Mouse (Mus musculus): ENCODE results near the gene Npas2. TPM values are rescaled to one million over a fixed set of nuclear protein-coding genes. Genes with fewer than 3 reads are reported as not detected.

The Npas2 gene
- total and polyA plus RNA-seq, 3 experiments, result not detected

DNA sequence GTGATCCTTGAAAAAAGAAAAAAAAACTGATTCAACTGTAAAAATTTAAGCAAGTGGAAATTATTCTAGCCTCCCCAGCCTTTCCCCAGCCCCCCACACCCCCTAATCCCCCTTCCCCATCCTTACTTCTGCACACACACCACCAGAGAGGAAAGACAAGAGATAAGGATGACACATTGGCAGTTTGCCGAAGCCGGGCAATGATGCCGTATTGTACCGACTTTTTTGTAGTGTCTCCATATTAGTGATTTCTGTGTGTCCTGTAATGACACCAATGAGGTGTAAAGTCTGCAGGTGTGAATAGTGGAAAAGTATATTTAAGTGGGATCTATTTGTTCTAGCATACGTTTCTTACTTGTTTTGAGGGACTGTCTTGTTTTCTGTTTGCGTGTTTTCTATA is 146.6 kb downstream of the Npas2 start:
- peak; percentile 68 for DNase-seq (ENCODE audit: low read depth, low spot score)
- Histone ChIP-seq H3K27ac (ENCODE audit: control insufficient read depth, low read depth, low read length) (no peak overlapping the region), H3K9ac (ENCODE audit: control insufficient read depth, low read depth, low read length, poor library complexity, severe bottlenecking) (no peak overlapping the region), H3K79me2 (ENCODE audit: control insufficient read depth, insufficient read depth, low read length, poor library complexity) (no peaks in the 10 kb centered on the region), H3K27me3 (ENCODE audit: control insufficient read depth in 1 of 2, insufficient read depth in 2 of 2, low read length in 2 of 2) (peaks cover 4 to 8% of the 10 kb centered on the region in 2 experiments; a peak in 3 of 4 replicates), H3K36me3 (ENCODE audit: control insufficient read depth in 1 of 2, insufficient read depth in 2 of 2, low read length in 2 of 2) (peaks cover 0 to 7% of the 10 kb centered on the region in 2 experiments; a peak in 2 of 4 replicates), H3K4me1 (ENCODE audit: control insufficient read depth in 1 of 2, insufficient read depth in 2 of 2, low read length in 2 of 2) (peaks cover 0 to 7% of the 10 kb centered on the region in 2 experiments; a peak in 2 of 4 replicates), H3K4me3 (ENCODE audit: control insufficient read depth in 1 of 2, insufficient read depth in 1 of 2, low read depth in 2 of 2, low read length in 2 of 2) (no peak overlapping the region), H3K9me3 (replicated peaks; ENCODE audit: insufficient read depth, low read length) (no peaks in the 10 kb centered on the region)
- no peak for TF ChIP-seq RAD21 (IDR thresholded peaks at IDR 0.05; ENCODE audit: low read depth, low read length)
- peak; percentile 26; the same call in 1 of the 2 replicates for TF ChIP-seq GATA1 (IDR thresholded peaks at IDR 0.05; ENCODE audit: low read depth, low read length)
- no peak for TF ChIP-seq MAX (IDR thresholded peaks at IDR 0.05; ENCODE audit: low read length)

DNA sequence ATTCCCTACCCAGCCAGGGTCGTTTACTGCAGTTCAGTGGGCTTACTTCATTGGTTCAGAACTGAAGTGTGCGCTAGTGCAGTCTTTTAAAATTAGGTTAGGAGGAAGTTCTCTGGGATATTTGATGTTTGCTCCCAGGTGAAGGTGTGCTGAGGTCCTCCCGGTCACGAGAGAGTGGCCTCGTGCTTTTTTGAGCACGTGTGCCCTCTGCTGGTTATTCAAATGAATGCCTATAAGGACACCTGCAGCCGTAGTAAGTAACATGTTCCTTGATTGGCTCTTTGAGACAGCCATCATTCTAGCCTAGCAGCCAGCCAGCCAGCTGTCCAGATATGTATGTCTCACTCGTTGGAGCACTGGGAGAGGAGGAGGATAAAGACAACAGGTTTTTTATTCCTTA is 147.1 kb downstream of the Npas2 start:
- TF ChIP-seq MXI1 (IDR thresholded peaks at IDR 0.05; ENCODE audit: low read depth, low read length) (no peak), SMC3 (IDR thresholded peaks at IDR 0.05; ENCODE audit: low read depth, low read length) (peak; percentile 58), POLR2A (IDR thresholded peaks at IDR 0.05; ENCODE audit: control insufficient read depth in 1 of 2, insufficient read depth in 1 of 2, low read depth in 1 of 2, low read length in 2 of 2, poor library complexity in 1 of 2) (no peak), CTCF (IDR thresholded peaks at IDR 0.05 in 2 of 3, conservative IDR thresholded peaks at IDR 0.05 in 1 of 3; ENCODE audit: control insufficient read depth in 1 of 3, insufficient read depth in 1 of 3, low read depth in 2 of 3, low read length in 3 of 3, poor library complexity in 1 of 3, severe bottlenecking in 1 of 3) (peak; percentile 27 to 55 (median 47); a peak in 4 of 6 replicates), ZKSCAN1 (IDR thresholded peaks at IDR 0.05; ENCODE audit: low read depth, low read length) (no peak), JUND (IDR thresholded peaks at IDR 0.05; ENCODE audit: low read depth, low read length) (no peak), MAX (IDR thresholded peaks at IDR 0.05; ENCODE audit: low read length) (peak; percentile 77), BHLHE40 (IDR thresholded peaks at IDR 0.05; ENCODE audit: borderline replicate concordance, low read depth, low read length) (no peak; the same call in 1 of the 2 replicates), HCFC1 (IDR thresholded peaks at IDR 0.05; ENCODE audit: low read depth, low read length) (no peak), RAD21 (IDR thresholded peaks at IDR 0.05; ENCODE audit: low read depth, low read length) (peak; percentile 49), UBTF (IDR thresholded peaks at IDR 0.05; ENCODE audit: borderline replicate concordance, insufficient read depth, low read depth, low read length) (no peak), TBP (IDR thresholded peaks at IDR 0.05; ENCODE audit: low read depth, low read length) (no peak), TCF12 (IDR thresholded peaks at IDR 0.05; ENCODE audit: low read depth, low read length) (no peak)
- H3K27ac ChIP-seq (ENCODE audit: control insufficient read depth, low read depth, low read length), result no peak overlapping the region
- peaks cover 0 to 7% of the 10 kb centered on the region in 2 experiments; a peak in 2 of 4 replicates for H3K4me1 ChIP-seq (ENCODE audit: control insufficient read depth in 1 of 2, insufficient read depth in 2 of 2, low read length in 2 of 2)
- peaks cover 4 to 6% of the 10 kb centered on the region in 2 experiments; a peak in 3 of 4 replicates for H3K27me3 ChIP-seq (ENCODE audit: control insufficient read depth in 1 of 2, insufficient read depth in 2 of 2, low read length in 2 of 2)
- no peak overlapping the region for H3K4me3 ChIP-seq (ENCODE audit: control insufficient read depth in 1 of 2, insufficient read depth in 1 of 2, low read depth in 2 of 2, low read length in 2 of 2)
- H3K9me3 ChIP-seq (replicated peaks; ENCODE audit: insufficient read depth, low read length), result no peaks in the 10 kb centered on the region
- peak; percentile 53 for DNase-seq (ENCODE audit: low read depth, low spot score)
- peaks cover 0 to 7% of the 10 kb centered on the region in 2 experiments; a peak in 2 of 4 replicates for H3K36me3 ChIP-seq (ENCODE audit: control insufficient read depth in 1 of 2, insufficient read depth in 2 of 2, low read length in 2 of 2)
- H3K79me2 ChIP-seq (ENCODE audit: control insufficient read depth, insufficient read depth, low read length, poor library complexity), result no peaks in the 10 kb centered on the region
- H3K9ac ChIP-seq (ENCODE audit: control insufficient read depth, low read depth, low read length, poor library complexity, severe bottlenecking), result no peak overlapping the region

DNA sequence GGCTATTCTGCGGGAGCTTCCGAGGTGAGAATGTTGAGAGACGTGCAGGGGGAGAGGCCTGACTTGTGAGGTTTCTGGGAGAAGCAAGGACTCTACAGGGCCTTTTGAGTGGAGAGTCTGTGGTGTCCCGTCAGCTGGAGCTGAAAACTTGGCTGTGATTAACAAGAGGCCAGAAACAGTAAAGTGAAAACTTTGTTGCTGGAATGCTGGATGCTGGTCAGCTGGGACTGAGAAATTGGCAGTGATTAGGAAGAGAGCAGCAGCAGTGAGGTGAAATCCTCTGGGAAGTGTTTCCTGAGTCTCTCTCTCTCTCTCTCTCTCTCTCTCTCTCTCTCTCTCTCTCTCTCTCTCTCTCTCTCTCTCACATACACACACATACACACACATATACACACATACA is 148.3 kb downstream of the Npas2 start:
- Histone ChIP-seq H3K27me3 (ENCODE audit: control insufficient read depth in 1 of 2, insufficient read depth in 2 of 2, low read length in 2 of 2) (peaks cover 3 to 4% of the 10 kb centered on the region in 2 experiments; a peak in 3 of 4 replicates), H3K79me2 (ENCODE audit: control insufficient read depth, insufficient read depth, low read length, poor library complexity) (no peaks in the 10 kb centered on the region), H3K4me3 (ENCODE audit: control insufficient read depth in 1 of 2, insufficient read depth in 1 of 2, low read depth in 2 of 2, low read length in 2 of 2) (no peak overlapping the region), H3K27ac (ENCODE audit: control insufficient read depth, low read depth, low read length) (no peak overlapping the region), H3K9me3 (replicated peaks; ENCODE audit: insufficient read depth, low read length) (no peaks in the 10 kb centered on the region), H3K36me3 (ENCODE audit: control insufficient read depth in 1 of 2, insufficient read depth in 2 of 2, low read length in 2 of 2) (peaks cover 0 to 7% of the 10 kb centered on the region in 2 experiments; a peak in 2 of 4 replicates), H3K4me1 (ENCODE audit: control insufficient read depth in 1 of 2, insufficient read depth in 2 of 2, low read length in 2 of 2) (peaks cover 0 to 7% of the 10 kb centered on the region in 2 experiments; a peak in 2 of 4 replicates), H3K9ac (ENCODE audit: control insufficient read depth, low read depth, low read length, poor library complexity, severe bottlenecking) (no peak overlapping the region)
- no peak for DNase-seq (ENCODE audit: low read depth, low spot score)
- TF ChIP-seq RAD21 (IDR thresholded peaks at IDR 0.05; ENCODE audit: low read depth, low read length) (no peak), UBTF (IDR thresholded peaks at IDR 0.05; ENCODE audit: borderline replicate concordance, insufficient read depth, low read depth, low read length) (no peak), KAT2A (conservative IDR thresholded peaks at IDR 0.05; ENCODE audit: low read depth, low read length) (no peak)

Data from MEL (cell line).